Mouse (Mus musculus): ENCODE data around the gene Cgnl1. TPM values are rescaled to one million over a fixed set of nuclear protein-coding genes. Genes with fewer than 3 reads are reported as not detected.

The Cgnl1 gene
- polyA plus RNA-seq, 1 experiment from 2014 or later, result 5.7 TPM

GRCm38 (mm10) chr9:71657199-71657598 lies 114.2 kb downstream of the Cgnl1 start:
- Histone ChIP-seq H3K4me1 (replicated peaks) (peaks cover 30% of the 10 kb centered on the region), H3K27ac (no peak overlapping the region), H3K27me3 (ENCODE audit: insufficient read depth, poor library complexity, severe bottlenecking) (no peaks in the 10 kb centered on the region), H3K36me3 (no peaks in the 10 kb centered on the region), H3K9me3 (peaks cover 4% of the 10 kb centered on the region; the same call in 1 of the 2 replicates), H3K4me3 (no peak overlapping the region)
- 90% methylated on average over 1 of the region's 1 CpGs for WGBS
- no peak for DNase-seq (ENCODE audit: low spot score)

- DNase-seq (ENCODE audit: low spot score), result no peak
- Histone ChIP-seq H3K4me1 (replicated peaks) (peaks cover 14% of the 10 kb centered on the region), H3K9me3 (peaks cover 4% of the 10 kb centered on the region; the same call in 1 of the 2 replicates), H3K4me3 (no peak overlapping the region), H3K27me3 (ENCODE audit: insufficient read depth, poor library complexity, severe bottlenecking) (no peaks in the 10 kb centered on the region), H3K36me3 (no peaks in the 10 kb centered on the region; the same call in 1 of the 2 replicates), H3K27ac (no peak overlapping the region)
- WGBS, result 87% methylated on average over 3 of the region's 3 CpGs
Observed at GRCm38 (mm10) chr9:71654861-71655260, 116.5 kb downstream of the Cgnl1 start.

GRCm38 (mm10) chr9:71646115-71646514 lies 125.3 kb downstream of the Cgnl1 start:
- no peaks in the 10 kb centered on the region for H3K4me1 ChIP-seq (replicated peaks)
- H3K27ac ChIP-seq, result no peak overlapping the region
- H3K9me3 ChIP-seq, result peaks cover 6% of the 10 kb centered on the region; the same call in 1 of the 2 replicates
- 37% methylated on average over 6 of the region's 6 CpGs for WGBS
- DNase-seq (ENCODE audit: low spot score), result peak; percentile 56
- no peaks in the 10 kb centered on the region for H3K27me3 ChIP-seq (ENCODE audit: insufficient read depth, poor library complexity, severe bottlenecking)
- no peak overlapping the region for H3K4me3 ChIP-seq
- H3K36me3 ChIP-seq, result peaks cover 3% of the 10 kb centered on the region; the same call in 1 of the 2 replicates

GRCm38 (mm10) chr9:71643611-71644010 lies 127.8 kb downstream of the Cgnl1 start:
- no peaks in the 10 kb centered on the region for H3K4me1 ChIP-seq (replicated peaks)
- DNase-seq (ENCODE audit: low spot score), result no peak
- WGBS, result 90% methylated on average over 4 of the region's 4 CpGs
- no peak overlapping the region for H3K4me3 ChIP-seq
- H3K27ac ChIP-seq, result no peak overlapping the region
- peaks cover 3% of the 10 kb centered on the region; the same call in 1 of the 2 replicates for H3K36me3 ChIP-seq
- H3K9me3 ChIP-seq, result peaks cover 6% of the 10 kb centered on the region; the same call in 1 of the 2 replicates
- H3K27me3 ChIP-seq (ENCODE audit: insufficient read depth, poor library complexity, severe bottlenecking), result no peaks in the 10 kb centered on the region

GRCm38 (mm10) chr9:71642270-71642669 lies 129.1 kb downstream of the Cgnl1 start:
- Histone ChIP-seq H3K36me3 (peaks cover 3% of the 10 kb centered on the region; the same call in 1 of the 2 replicates), H3K27ac (no peak overlapping the region), H3K4me3 (no peak overlapping the region), H3K27me3 (ENCODE audit: insufficient read depth, poor library complexity, severe bottlenecking) (no peaks in the 10 kb centered on the region), H3K4me1 (replicated peaks) (no peaks in the 10 kb centered on the region), H3K9me3 (peaks cover 6% of the 10 kb centered on the region; the same call in 1 of the 2 replicates)
- no peak for DNase-seq (ENCODE audit: low spot score)
- 90% methylated on average over 3 of the region's 3 CpGs for WGBS

GRCm38 (mm10) chr9:71640361-71640927 lies 131.0 kb downstream of the Cgnl1 start:
- Histone ChIP-seq H3K4me1 (replicated peaks) (peaks cover 10% of the 10 kb centered on the region), H3K36me3 (peaks cover 3% of the 10 kb centered on the region; the same call in 1 of the 2 replicates), H3K27ac (no peak overlapping the region), H3K9me3 (peaks cover 6% of the 10 kb centered on the region; the same call in 1 of the 2 replicates), H3K4me3 (no peak overlapping the region), H3K27me3 (ENCODE audit: insufficient read depth, poor library complexity, severe bottlenecking) (no peaks in the 10 kb centered on the region)
- 83% methylated on average over 4 of the region's 4 CpGs for WGBS
- no peak for DNase-seq (ENCODE audit: low spot score)

- Histone ChIP-seq H3K4me1 (replicated peaks) (peaks cover 10% of the 10 kb centered on the region), H3K27me3 (ENCODE audit: insufficient read depth, poor library complexity, severe bottlenecking) (no peaks in the 10 kb centered on the region), H3K9me3 (peaks cover 6% of the 10 kb centered on the region; the same call in 1 of the 2 replicates), H3K27ac (no peak overlapping the region), H3K36me3 (peaks cover 3% of the 10 kb centered on the region; the same call in 1 of the 2 replicates), H3K4me3 (no peak overlapping the region)
- no peak for DNase-seq (ENCODE audit: low spot score)
- 69% methylated on average over 11 of the region's 11 CpGs for WGBS
Observed at GRCm38 (mm10) chr9:71638198-71638597, 133.2 kb downstream of the Cgnl1 start.

- 80% methylated on average over 1 of the region's 1 CpGs for WGBS
- no peak for DNase-seq (ENCODE audit: low spot score)
Observed at GRCm38 (mm10) chr9:71636854-71637253, 134.5 kb downstream of the Cgnl1 start.

GRCm38 (mm10) chr9:71635627-71636026 lies 135.8 kb downstream of the Cgnl1 start:
- WGBS, result 67% methylated on average over 1 of the region's 1 CpGs
- no peak for DNase-seq (ENCODE audit: low spot score)
- no peaks in the 10 kb centered on the region for H3K36me3 ChIP-seq

More at GRCm38 (mm10) chr9:71636854-71637253, 134.5 kb downstream of the Cgnl1 start:
- H3K27ac ChIP-seq, result no peak overlapping the region
- no peaks in the 10 kb centered on the region; the same call in 1 of the 2 replicates for H3K9me3 ChIP-seq
- H3K4me1 ChIP-seq (replicated peaks), result peaks cover 10% of the 10 kb centered on the region
- no peaks in the 10 kb centered on the region for H3K27me3 ChIP-seq (ENCODE audit: insufficient read depth, poor library complexity, severe bottlenecking)
- H3K36me3 ChIP-seq, result no peaks in the 10 kb centered on the region
- no peak overlapping the region for H3K4me3 ChIP-seq

GRCm38 (mm10) chr9:71634916-71635315 lies 136.5 kb downstream of the Cgnl1 start:
- Histone ChIP-seq H3K4me3 (no peak overlapping the region), H3K27me3 (ENCODE audit: insufficient read depth, poor library complexity, severe bottlenecking) (no peaks in the 10 kb centered on the region), H3K4me1 (replicated peaks) (peaks cover 10% of the 10 kb centered on the region), H3K27ac (no peak overlapping the region), H3K9me3 (no peaks in the 10 kb centered on the region; the same call in 1 of the 2 replicates), H3K36me3 (no peaks in the 10 kb centered on the region)
- 89% methylated on average over 2 of the region's 2 CpGs for WGBS
- DNase-seq (ENCODE audit: low spot score), result no peak

More at GRCm38 (mm10) chr9:71635627-71636026, 135.8 kb downstream of the Cgnl1 start:
- H3K27ac ChIP-seq, result no peak overlapping the region
- H3K4me1 ChIP-seq (replicated peaks), result peaks cover 10% of the 10 kb centered on the region
- H3K27me3 ChIP-seq (ENCODE audit: insufficient read depth, poor library complexity, severe bottlenecking), result no peaks in the 10 kb centered on the region
- no peak overlapping the region for H3K4me3 ChIP-seq
- no peaks in the 10 kb centered on the region; the same call in 1 of the 2 replicates for H3K9me3 ChIP-seq

- Histone ChIP-seq H3K36me3 (no peaks in the 10 kb centered on the region), H3K27ac (no peak overlapping the region), H3K4me1 (replicated peaks) (peaks cover 18% of the 10 kb centered on the region), H3K9me3 (no peaks in the 10 kb centered on the region; the same call in 1 of the 2 replicates), H3K4me3 (no peak overlapping the region), H3K27me3 (ENCODE audit: insufficient read depth, poor library complexity, severe bottlenecking) (no peaks in the 10 kb centered on the region)
- WGBS, result 48% methylated on average over 6 of the region's 6 CpGs
- DNase-seq (ENCODE audit: low spot score), result no peak
Observed at GRCm38 (mm10) chr9:71628921-71629320, 142.5 kb downstream of the Cgnl1 start.

GRCm38 (mm10) chr9:71628286-71628685 lies 143.1 kb downstream of the Cgnl1 start:
- H3K4me3 ChIP-seq, result no peak overlapping the region
- no peak for DNase-seq (ENCODE audit: low spot score)
- no peaks in the 10 kb centered on the region for H3K27me3 ChIP-seq (ENCODE audit: insufficient read depth, poor library complexity, severe bottlenecking)
- H3K9me3 ChIP-seq, result no peaks in the 10 kb centered on the region
- H3K27ac ChIP-seq, result peak overlapping the region; percentile 18; the same call in 1 of the 2 replicates
- no peaks in the 10 kb centered on the region for H3K36me3 ChIP-seq
- 86% methylated on average over 6 of the region's 6 CpGs for WGBS
- H3K4me1 ChIP-seq (replicated peaks), result peaks cover 18% of the 10 kb centered on the region

- Histone ChIP-seq H3K27me3 (ENCODE audit: insufficient read depth, poor library complexity, severe bottlenecking) (no peaks in the 10 kb centered on the region), H3K4me3 (no peak overlapping the region), H3K27ac (no peak overlapping the region), H3K9me3 (no peaks in the 10 kb centered on the region), H3K36me3 (no peaks in the 10 kb centered on the region), H3K4me1 (replicated peaks) (peaks cover 18% of the 10 kb centered on the region)
- no peak for DNase-seq (ENCODE audit: low spot score)
- 85% methylated on average over 6 of the region's 6 CpGs for WGBS
Observed at GRCm38 (mm10) chr9:71625961-71626360, 145.4 kb downstream of the Cgnl1 start.

Data from hindbrain, embryonic 10.5 days (tissue).